Mouse (Mus musculus) heart, postnatal 0 days (tissue): ENCODE data around the gene Senp2.

Experiments used
- CTCF ChIP-seq: IDR thresholded peaks from 2 replicates; pipeline ENCODE4 v1.5.1; 2016; ENCODE audit warnings: antibody characterized with exemption, control low read depth, low read depth
- EP300 ChIP-seq: IDR thresholded peaks from 2 replicates; pipeline ENCODE4 v1.6.1; 2016; ENCODE audit warnings: antibody characterized with exemption, low read depth

- TF ChIP-seq CTCF (no peak), EP300 (no peak)
Observed at GRCm38 (mm10) chr16:22009099-22009584, at the start of gene Senp2.
